Mouse (Mus musculus) C2C12 (cell line): ENCODE data around the gene Itgb2l.

Source experiments
- CTCF ChIP-seq: IDR thresholded peaks from one replicate; pipeline ENCODE4 v1.5.1; 2011; ENCODE audit not compliant: control insufficient read depth, insufficient read depth, insufficient read length
- FOSL1 ChIP-seq: IDR thresholded peaks from one replicate; pipeline ENCODE4 v1.8.0; 2011; ENCODE audit warnings: mild to moderate bottlenecking, low read length; ENCODE audit not compliant: poor library complexity, insufficient read depth, severe bottlenecking
- MAX ChIP-seq: IDR thresholded peaks from one replicate; pipeline ENCODE4 v1.6.1; 2011; ENCODE audit warnings: mild to moderate bottlenecking, control low read depth
- MYOD1 ChIP-seq: IDR thresholded peaks from one replicate; pipeline ENCODE4 v1.6.1; 2011; ENCODE audit warnings: low read depth; ENCODE audit not compliant: control insufficient read depth, insufficient read length
- USF1 ChIP-seq: IDR thresholded peaks from one replicate; pipeline ENCODE4 v1.6.1; 2011; ENCODE audit warnings: low read depth, mild to moderate bottlenecking, control low read depth, moderate library complexity

GRCm38 (mm10) chr16:96472816-96473215 is 29.4 kb upstream of the Itgb2l start:
- TF ChIP-seq CTCF (no peak), MAX (no peak), MYOD1 (no peak), USF1 (no peak), FOSL1 (no peak)
